Mouse (Mus musculus): ENCODE measurements around the gene Pi4kb. TPM values are rescaled to one million over a fixed set of nuclear protein-coding genes. Genes with fewer than 3 reads are reported as not detected.

The Pi4kb gene
- polyA plus RNA-seq, 1 experiment from 2014 or later: 24.8 TPM

- DNase-seq (ENCODE audit: low spot score) (no peak), ATAC-seq (replicated peaks; ENCODE audit: low FRiP score, low TSS enrichment, low read depth) (no peak)
- Histone ChIP-seq H3K27me3 (replicated peaks; ENCODE audit: control insufficient read depth, insufficient read depth, low read length) (no peaks in the 10 kb centered on the region), H3K9ac (ENCODE audit: low read length) (no peak overlapping the region), H3K4me2 (ENCODE audit: low read length) (no peak overlapping the region), H3K4me3 (ENCODE audit: low read depth, low read length) (no peak overlapping the region), H3K9me3 (ENCODE audit: control insufficient read depth, low read length) (no peaks in the 10 kb centered on the region), H3K36me3 (ENCODE audit: control insufficient read depth, insufficient read depth, low read length) (no peaks in the 10 kb centered on the region), H3K4me1 (replicated peaks; ENCODE audit: control insufficient read depth, insufficient read depth, low read length) (peaks cover 9% of the 10 kb centered on the region), H3K27ac (ENCODE audit: low read depth) (no peak overlapping the region)
- WGBS: 68% methylated on average over 3 of the region's 3 CpGs
Observed at GRCm38 (mm10) chr3:94949645-94950044, 24.9 kb upstream of the Pi4kb start.

GRCm38 (mm10) chr3:94952806-94953205 is 21.7 kb upstream of the Pi4kb start:
- Histone ChIP-seq H3K9ac (ENCODE audit: low read length) (no peak overlapping the region), H3K4me2 (ENCODE audit: low read length) (peak overlapping the region; percentile 58), H3K4me3 (ENCODE audit: low read depth, low read length) (peak overlapping the region; percentile 57), H3K27me3 (replicated peaks; ENCODE audit: control insufficient read depth, insufficient read depth, low read length) (no peaks in the 10 kb centered on the region), H3K9me3 (ENCODE audit: control insufficient read depth, low read length) (no peaks in the 10 kb centered on the region), H3K36me3 (ENCODE audit: control insufficient read depth, insufficient read depth, low read length) (peaks cover 24% of the 10 kb centered on the region), H3K27ac (ENCODE audit: low read depth) (peak overlapping the region; percentile 95; the same call in 1 of the 2 replicates), H3K4me1 (replicated peaks; ENCODE audit: control insufficient read depth, insufficient read depth, low read length) (peaks cover 9% of the 10 kb centered on the region)
- 72% methylated on average over 5 of the region's 5 CpGs for WGBS
- DNase-seq (ENCODE audit: low spot score) (no peak), ATAC-seq (replicated peaks; ENCODE audit: low FRiP score, low TSS enrichment, low read depth) (no peak)

GRCm38 (mm10) chr3:94953384-94953763 is 21.2 kb upstream of the Pi4kb start:
- no peaks in the 10 kb centered on the region for H3K9me3 ChIP-seq (ENCODE audit: control insufficient read depth, low read length)
- 10% methylated on average over 9 of the region's 9 CpGs for WGBS
- peak overlapping the region; percentile 58 for H3K4me2 ChIP-seq (ENCODE audit: low read length)
- DNase-seq (ENCODE audit: low spot score) (no peak), ATAC-seq (replicated peaks; ENCODE audit: low FRiP score, low TSS enrichment, low read depth) (peak; percentile 35)
- peaks cover 9% of the 10 kb centered on the region for H3K4me1 ChIP-seq (replicated peaks; ENCODE audit: control insufficient read depth, insufficient read depth, low read length)
- peaks cover 30% of the 10 kb centered on the region for H3K36me3 ChIP-seq (ENCODE audit: control insufficient read depth, insufficient read depth, low read length)
- peak overlapping the region; percentile 91 for H3K9ac ChIP-seq (ENCODE audit: low read length)
- H3K27ac ChIP-seq (ENCODE audit: low read depth): peak overlapping the region; percentile 95
- H3K4me3 ChIP-seq (ENCODE audit: low read depth, low read length): peak overlapping the region; percentile 57
- H3K27me3 ChIP-seq (replicated peaks; ENCODE audit: control insufficient read depth, insufficient read depth, low read length): no peaks in the 10 kb centered on the region

- H3K36me3 ChIP-seq (ENCODE audit: control insufficient read depth, insufficient read depth, low read length): peaks cover 36% of the 10 kb centered on the region
- DNase-seq (ENCODE audit: low spot score) (peak; percentile 93), ATAC-seq (replicated peaks; ENCODE audit: low FRiP score, low TSS enrichment, low read depth) (peak; percentile 97)
- peak within 1 kb of the TSS; percentile 58 for H3K4me2 ChIP-seq (ENCODE audit: low read length)
- H3K4me3 ChIP-seq (ENCODE audit: low read depth, low read length): peak within 1 kb of the TSS; percentile 57
- WGBS: 0% methylated on average over 50 of the region's 50 CpGs
- H3K9ac ChIP-seq (ENCODE audit: low read length): peak within 1 kb of the TSS; percentile 91
- no peaks in the 10 kb centered on the region for H3K9me3 ChIP-seq (ENCODE audit: control insufficient read depth, low read length)
- no peaks in the 10 kb centered on the region for H3K27me3 ChIP-seq (replicated peaks; ENCODE audit: control insufficient read depth, insufficient read depth, low read length)
- H3K27ac ChIP-seq (ENCODE audit: low read depth): peak within 1 kb of the TSS; percentile 95
- H3K4me1 ChIP-seq (replicated peaks; ENCODE audit: control insufficient read depth, insufficient read depth, low read length): peaks cover 9% of the 10 kb centered on the region
Observed at GRCm38 (mm10) chr3:94953764-94954616, 20.5 kb upstream of the Pi4kb start, which contains the start of gene Rfx5. Rfx5 (plus strand) TSS chr3:94954075.

GRCm38 (mm10) chr3:94958295-94958694 is 16.2 kb upstream of the Pi4kb start:
- no peaks in the 10 kb centered on the region for H3K27me3 ChIP-seq (replicated peaks; ENCODE audit: control insufficient read depth, insufficient read depth, low read length)
- no peak for ATAC-seq (replicated peaks; ENCODE audit: low FRiP score, low TSS enrichment, low read depth)
- no peak for DNase-seq (ENCODE audit: low spot score)

GRCm38 (mm10) chr3:94959871-94960270 is 14.7 kb upstream of the Pi4kb start:
- ATAC-seq (replicated peaks; ENCODE audit: low FRiP score, low TSS enrichment, low read depth) (no peak), DNase-seq (ENCODE audit: low spot score) (no peak)
- 45% methylated on average over 8 of the region's 8 CpGs for WGBS
- no peaks in the 10 kb centered on the region; the same call in 1 of the 2 replicates for H3K4me1 ChIP-seq (replicated peaks; ENCODE audit: control insufficient read depth, insufficient read depth, low read length)
- peaks cover 37% of the 10 kb centered on the region for H3K36me3 ChIP-seq (ENCODE audit: control insufficient read depth, insufficient read depth, low read length)
- H3K4me2 ChIP-seq (ENCODE audit: low read length): no peak overlapping the region
- H3K4me3 ChIP-seq (ENCODE audit: low read depth, low read length): no peak overlapping the region
- H3K27ac ChIP-seq (ENCODE audit: low read depth): no peak overlapping the region
- H3K27me3 ChIP-seq (replicated peaks; ENCODE audit: control insufficient read depth, insufficient read depth, low read length): no peaks in the 10 kb centered on the region
- H3K9ac ChIP-seq (ENCODE audit: low read length): no peak overlapping the region
- H3K9me3 ChIP-seq (ENCODE audit: control insufficient read depth, low read length): no peaks in the 10 kb centered on the region

More at GRCm38 (mm10) chr3:94958295-94958694, 16.2 kb upstream of the Pi4kb start:
- no peak overlapping the region for H3K4me3 ChIP-seq (ENCODE audit: low read depth, low read length)
- H3K27ac ChIP-seq (ENCODE audit: low read depth): no peak overlapping the region
- H3K9me3 ChIP-seq (ENCODE audit: control insufficient read depth, low read length): no peaks in the 10 kb centered on the region
- peaks cover 37% of the 10 kb centered on the region for H3K36me3 ChIP-seq (ENCODE audit: control insufficient read depth, insufficient read depth, low read length)
- 94% methylated on average over 8 of the region's 8 CpGs for WGBS
- H3K4me1 ChIP-seq (replicated peaks; ENCODE audit: control insufficient read depth, insufficient read depth, low read length): peaks cover 2% of the 10 kb centered on the region; the same call in 1 of the 2 replicates
- H3K4me2 ChIP-seq (ENCODE audit: low read length): no peak overlapping the region
- H3K9ac ChIP-seq (ENCODE audit: low read length): no peak overlapping the region

- no peak overlapping the region for H3K27ac ChIP-seq (ENCODE audit: low read depth)
- H3K4me1 ChIP-seq (replicated peaks; ENCODE audit: control insufficient read depth, insufficient read depth, low read length): no peaks in the 10 kb centered on the region
- H3K9me3 ChIP-seq (ENCODE audit: control insufficient read depth, low read length): no peaks in the 10 kb centered on the region
- H3K27me3 ChIP-seq (replicated peaks; ENCODE audit: control insufficient read depth, insufficient read depth, low read length): no peaks in the 10 kb centered on the region
- H3K36me3 ChIP-seq (ENCODE audit: control insufficient read depth, insufficient read depth, low read length): peaks cover 37% of the 10 kb centered on the region
- H3K9ac ChIP-seq (ENCODE audit: low read length): no peak overlapping the region
- no peak overlapping the region for H3K4me3 ChIP-seq (ENCODE audit: low read depth, low read length)
- 46% methylated on average over 5 of the region's 5 CpGs for WGBS
- H3K4me2 ChIP-seq (ENCODE audit: low read length): no peak overlapping the region
- no peak for ATAC-seq (replicated peaks; ENCODE audit: low FRiP score, low TSS enrichment, low read depth)
- DNase-seq (ENCODE audit: low spot score): no peak
Observed at GRCm38 (mm10) chr3:94960322-94960721, 14.2 kb upstream of the Pi4kb start.

GRCm38 (mm10) chr3:94964989-94965388 is 9.5 kb upstream of the Pi4kb start:
- ATAC-seq (replicated peaks; ENCODE audit: low FRiP score, low TSS enrichment, low read depth) (no peak), DNase-seq (ENCODE audit: low spot score) (no peak)
- Histone ChIP-seq H3K4me3 (ENCODE audit: low read depth, low read length) (no peak overlapping the region), H3K4me2 (ENCODE audit: low read length) (no peak overlapping the region), H3K4me1 (replicated peaks; ENCODE audit: control insufficient read depth, insufficient read depth, low read length) (no peaks in the 10 kb centered on the region), H3K9ac (ENCODE audit: low read length) (no peak overlapping the region), H3K27ac (ENCODE audit: low read depth) (no peak overlapping the region), H3K36me3 (ENCODE audit: control insufficient read depth, insufficient read depth, low read length) (no peaks in the 10 kb centered on the region), H3K9me3 (ENCODE audit: control insufficient read depth, low read length) (no peaks in the 10 kb centered on the region), H3K27me3 (replicated peaks; ENCODE audit: control insufficient read depth, insufficient read depth, low read length) (no peaks in the 10 kb centered on the region)
- WGBS: 88% methylated on average over 1 of the region's 1 CpGs

- H3K9me3 ChIP-seq (ENCODE audit: control insufficient read depth, low read length): no peaks in the 10 kb centered on the region
- no peaks in the 10 kb centered on the region for H3K4me1 ChIP-seq (replicated peaks; ENCODE audit: control insufficient read depth, insufficient read depth, low read length)
- no peak for ATAC-seq (replicated peaks; ENCODE audit: low FRiP score, low TSS enrichment, low read depth)
- H3K36me3 ChIP-seq (ENCODE audit: control insufficient read depth, insufficient read depth, low read length): no peaks in the 10 kb centered on the region
- H3K27ac ChIP-seq (ENCODE audit: low read depth): no peak overlapping the region
- no peak overlapping the region for H3K4me2 ChIP-seq (ENCODE audit: low read length)
- H3K4me3 ChIP-seq (ENCODE audit: low read depth, low read length): no peak overlapping the region
- WGBS: 54% methylated on average over 1 of the region's 1 CpGs
- H3K9ac ChIP-seq (ENCODE audit: low read length): no peak overlapping the region
- no peaks in the 10 kb centered on the region for H3K27me3 ChIP-seq (replicated peaks; ENCODE audit: control insufficient read depth, insufficient read depth, low read length)
- DNase-seq (ENCODE audit: low spot score): no peak
Observed at GRCm38 (mm10) chr3:94965878-94966277, 8.7 kb upstream of the Pi4kb start.

All from intestine, embryonic 14.5 days (tissue).